Mouse (Mus musculus): ENCODE results near the gene Foxa3.

DNA sequence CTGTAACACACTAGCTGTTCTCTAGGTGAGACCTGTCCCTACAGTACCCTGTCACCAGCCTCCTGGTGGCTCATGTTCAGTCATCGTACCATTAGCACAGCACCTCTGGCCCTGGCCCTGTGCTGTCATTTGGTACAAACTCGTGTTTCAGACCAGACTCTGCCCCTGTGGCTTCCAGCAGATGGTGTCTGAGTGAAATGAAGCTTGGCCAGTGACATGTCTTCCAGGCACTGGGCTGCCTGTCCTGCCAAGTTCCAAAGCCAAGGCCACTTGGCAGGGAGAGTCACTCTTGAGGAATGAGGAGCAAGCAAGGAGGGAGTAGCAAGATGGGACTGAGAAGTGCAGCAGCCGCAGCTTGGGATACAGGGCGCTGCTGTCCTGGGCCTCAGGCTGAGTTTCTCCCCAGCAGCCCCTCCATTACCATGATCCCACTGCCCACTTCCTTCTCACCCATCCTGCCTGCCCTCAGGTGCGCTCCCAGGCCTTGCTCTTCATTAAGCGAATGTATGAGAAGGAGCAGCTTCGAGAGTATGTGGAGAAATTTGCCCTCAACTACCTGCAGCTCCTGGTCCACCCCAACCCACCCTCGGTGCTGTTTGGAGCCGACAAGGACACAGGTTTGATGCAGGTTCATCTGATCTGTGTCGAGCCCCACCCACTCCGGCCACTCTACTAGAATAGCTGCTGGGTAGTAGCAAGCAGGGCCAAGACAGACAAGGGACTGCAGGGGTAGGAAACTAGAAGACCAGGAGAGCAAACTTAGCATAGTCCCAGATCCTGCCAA lies 23.1 kb upstream of the Foxa3 start:
- TF ChIP-seq CTCF (IDR thresholded peaks at IDR 0.05; ENCODE audit: low read depth, low read length) = no peak
- TF ChIP-seq GATA1 (IDR thresholded peaks at IDR 0.05; ENCODE audit: borderline replicate concordance, low read length) = no peak
- TF ChIP-seq GATA2 (IDR thresholded peaks at IDR 0.05; ENCODE audit: borderline replicate concordance, low read depth, low read length) = no peak
